Mouse (Mus musculus) MEL (cell line): ENCODE measurements around the gene Adam19. TPM values are rescaled to one million over a fixed set of nuclear protein-coding genes. Genes with fewer than 3 reads are reported as not detected.

Experiments
- DNase-seq: peaks from one replicate; pipeline ENCODE4 v3.0.0; 2011; ENCODE audit warnings: low read depth, low spot score
- H3K27ac ChIP-seq: 2 replicates; pipeline ENCODE4 v1.5.1; 2012; ENCODE audit warnings: low read depth, mild to moderate bottlenecking, control low read depth, low read length, moderate library complexity; ENCODE audit not compliant: control insufficient read depth
- H3K27me3 ChIP-seq, 2 experiments: fragments of 150-350 bp in 1 of 2; sonication (generic) in 1 of 2; 2 replicates each; pipeline ENCODE4 v1.6.1; 2012; ENCODE audit warnings: low read length in 2 of 2, mild to moderate bottlenecking in 2 of 2, improper control_type of control experiment in 1 of 2, moderate library complexity in 1 of 2; ENCODE audit not compliant: insufficient read depth in 2 of 2, control insufficient read depth in 1 of 2
- H3K36me3 ChIP-seq, 2 experiments: 2 replicates each; pipeline ENCODE4 v1.6.1; 2012 to 2014; ENCODE audit warnings: low read length in 2 of 2, improper control_type of control experiment in 1 of 2, inconsistent platforms in 1 of 2, mild to moderate bottlenecking in 1 of 2; ENCODE audit not compliant: insufficient read depth in 2 of 2, control insufficient read depth in 1 of 2
- H3K4me1 ChIP-seq, 2 experiments: fragments of 150-350 bp in 1 of 2; sonication (generic) in 1 of 2; 2 replicates each; pipeline ENCODE4 v1.6.1; 2012; ENCODE audit warnings: low read length in 2 of 2, improper control_type of control experiment in 1 of 2, mild to moderate bottlenecking in 1 of 2; ENCODE audit not compliant: insufficient read depth in 2 of 2, control insufficient read depth in 1 of 2
- H3K4me3 ChIP-seq, 2 experiments: fragments of 150-350 bp in 1 of 2; sonication (generic) in 1 of 2; 2 replicates each; pipeline ENCODE4 v1.5.1; 2012; ENCODE audit warnings: low read depth in 2 of 2, low read length in 2 of 2, mild to moderate bottlenecking in 2 of 2, moderate library complexity in 2 of 2, control low read depth in 1 of 2, improper control_type of control experiment in 1 of 2; ENCODE audit not compliant: control insufficient read depth in 1 of 2, insufficient read depth in 1 of 2
- H3K79me2 ChIP-seq: 2 replicates; pipeline ENCODE4 v1.6.1; 2012; ENCODE audit warnings: mild to moderate bottlenecking, low read length, moderate library complexity; ENCODE audit not compliant: control insufficient read depth, poor library complexity, insufficient read depth
- H3K9ac ChIP-seq: 2 replicates; pipeline ENCODE4 v1.6.1; 2012; ENCODE audit warnings: low read depth, mild to moderate bottlenecking, control low read depth, low read length, moderate library complexity; ENCODE audit not compliant: control insufficient read depth, poor library complexity, severe bottlenecking
- H3K9me3 ChIP-seq: fragments of 150-350 bp; sonication (generic); replicated peaks from 2 replicates; pipeline ENCODE4 v1.6.1; 2012; ENCODE audit warnings: mild to moderate bottlenecking, low read length, improper control_type of control experiment, moderate library complexity; ENCODE audit not compliant: insufficient read depth
- BHLHE40 ChIP-seq: IDR thresholded peaks from 2 replicates; pipeline ENCODE4 v1.6.1; 2012; ENCODE audit warnings: low read depth, mild to moderate bottlenecking, inconsistent platforms, low read length, improper control_type of control experiment, borderline replicate concordance
- CHD1 ChIP-seq: IDR thresholded peaks from 2 replicates; pipeline ENCODE4 v1.6.1; 2012; ENCODE audit warnings: low read depth, mild to moderate bottlenecking, inconsistent platforms, low read length, improper control_type of control experiment
- CHD2 ChIP-seq: IDR thresholded peaks from 2 replicates; pipeline ENCODE4 v1.6.1; 2011; ENCODE audit warnings: low read length, improper control_type of control experiment
- CTCF ChIP-seq, 3 experiments: IDR thresholded peaks in 2 of 3; conservative IDR thresholded peaks in 1 of 3; 2 replicates each; pipeline ENCODE4 v1.5.1; 2011 to 2012; ENCODE audit warnings: low read length in 3 of 3, low read depth in 2 of 3, mild to moderate bottlenecking in 2 of 3, improper control_type of control experiment in 1 of 3, inconsistent platforms in 1 of 3, mixed read lengths in 1 of 3, moderate library complexity in 1 of 3; ENCODE audit not compliant: control insufficient read depth in 1 of 3, insufficient read depth in 1 of 3, poor library complexity in 1 of 3, severe bottlenecking in 1 of 3
- EP300 ChIP-seq, 2 experiments: IDR thresholded peaks; 2 replicates each; pipeline ENCODE4 v1.6.1; 2011; ENCODE audit warnings: improper control_type of control experiment in 2 of 2, low read length in 2 of 2, low read depth in 1 of 2, mild to moderate bottlenecking in 1 of 2
- GATA1 ChIP-seq: IDR thresholded peaks from 2 replicates; pipeline ENCODE4 v1.6.1; 2011; ENCODE audit warnings: low read depth, low read length, improper control_type of control experiment
- JUND ChIP-seq: IDR thresholded peaks from 2 replicates; pipeline ENCODE4 v1.6.1; 2011; ENCODE audit warnings: low read depth, mild to moderate bottlenecking, improper control_type of control experiment, low read length
- KAT2A ChIP-seq: conservative IDR thresholded peaks from 2 replicates; pipeline ENCODE4 v1.6.1; 2012; ENCODE audit warnings: low read depth, low read length, improper control_type of control experiment, inconsistent platforms
- MAFK ChIP-seq: IDR thresholded peaks from 2 replicates; pipeline ENCODE4 v1.6.1; 2011; ENCODE audit warnings: low read depth, mild to moderate bottlenecking, low read length, improper control_type of control experiment, borderline replicate concordance
- MAZ ChIP-seq: IDR thresholded peaks from 2 replicates; pipeline ENCODE4 v1.6.1; 2012; ENCODE audit warnings: low read depth, mild to moderate bottlenecking, inconsistent platforms, low read length, improper control_type of control experiment
- MYC ChIP-seq: IDR thresholded peaks from 2 replicates; pipeline ENCODE4 v1.6.1; 2011; ENCODE audit warnings: low read depth, mild to moderate bottlenecking, low read length, improper control_type of control experiment, moderate library complexity
- NRF1 ChIP-seq: IDR thresholded peaks from 2 replicates; pipeline ENCODE4 v1.6.1; 2014; ENCODE audit warnings: low read depth, mild to moderate bottlenecking, inconsistent platforms, low read length, improper control_type of control experiment, moderate library complexity; ENCODE audit not compliant: poor library complexity, insufficient read depth, severe bottlenecking
- POLR2A ChIP-seq, 2 experiments: IDR thresholded peaks; 2 replicates each; pipeline ENCODE4 v1.6.1; 2011 to 2012; ENCODE audit warnings: low read length in 2 of 2, mild to moderate bottlenecking in 2 of 2, control low read depth in 1 of 2, improper control_type of control experiment in 1 of 2, low read depth in 1 of 2, moderate library complexity in 1 of 2; ENCODE audit not compliant: control insufficient read depth in 1 of 2, insufficient read depth in 1 of 2, poor library complexity in 1 of 2
- POLR2AphosphoS5 ChIP-seq: IDR thresholded peaks from 2 replicates; pipeline ENCODE4 v1.6.1; 2012; ENCODE audit warnings: low read depth, borderline replicate concordance, mild to moderate bottlenecking, inconsistent platforms, low read length, moderate library complexity, mixed read lengths
- RAD21 ChIP-seq: IDR thresholded peaks from 2 replicates; pipeline ENCODE4 v1.6.1; 2011; ENCODE audit warnings: mild to moderate bottlenecking, low read depth, low read length, improper control_type of control experiment
- SIN3A ChIP-seq: IDR thresholded peaks from 2 replicates; pipeline ENCODE4 v1.6.1; 2012; ENCODE audit warnings: low read length, improper control_type of control experiment, inconsistent platforms
- TBP ChIP-seq: IDR thresholded peaks from 2 replicates; pipeline ENCODE4 v1.8.0; 2011; ENCODE audit warnings: low read depth, low read length, improper control_type of control experiment
- USF2 ChIP-seq, 2 experiments: IDR thresholded peaks; 2 replicates each; pipeline ENCODE4 v1.6.1; 2011 to 2012; ENCODE audit warnings: improper control_type of control experiment in 2 of 2, low read length in 2 of 2, borderline replicate concordance in 1 of 2, inconsistent platforms in 1 of 2, low read depth in 1 of 2, mild to moderate bottlenecking in 1 of 2; ENCODE audit not compliant: insufficient read depth in 1 of 2
- ZMIZ1 ChIP-seq: IDR thresholded peaks from 2 replicates; pipeline ENCODE4 v1.6.1; 2012; ENCODE audit warnings: low read depth, mild to moderate bottlenecking, inconsistent platforms, low read length, improper control_type of control experiment, moderate library complexity
- ZNF384 ChIP-seq: IDR thresholded peaks from 2 replicates; pipeline ENCODE4 v1.6.1; 2012; ENCODE audit warnings: low read depth, mild to moderate bottlenecking, inconsistent platforms, low read length, improper control_type of control experiment
- polyA plus RNA-seq, 2 experiments: library from polyadenylated mRNA; stranded (reverse) in 1 of 2; unstranded in 1 of 2; fragments of >175 nt in 1 of 2; fragments of >200 nt in 1 of 2; gene quantifications; 2 replicates each; pipeline versions ENCODE4 v1.2.1 to v1.2.4; 2012; ENCODE audit warnings: low replicate concordance in 2 of 2, low read depth in 1 of 2; ENCODE audit not compliant: insufficient read length in 2 of 2, insufficient read depth in 1 of 2, missing spikeins in 1 of 2
- total RNA-seq: library from RNA; depleted of rRNA; stranded (reverse); fragments of 300-350 nt; gene quantifications from 2 replicates; pipeline ENCODE4 v1.2.3, GENCODE M21; 2012

Gene Adam19
- total and polyA plus RNA-seq, 3 experiments, result 0.12 to 0.19 TPM; not detected in 1

DNA sequence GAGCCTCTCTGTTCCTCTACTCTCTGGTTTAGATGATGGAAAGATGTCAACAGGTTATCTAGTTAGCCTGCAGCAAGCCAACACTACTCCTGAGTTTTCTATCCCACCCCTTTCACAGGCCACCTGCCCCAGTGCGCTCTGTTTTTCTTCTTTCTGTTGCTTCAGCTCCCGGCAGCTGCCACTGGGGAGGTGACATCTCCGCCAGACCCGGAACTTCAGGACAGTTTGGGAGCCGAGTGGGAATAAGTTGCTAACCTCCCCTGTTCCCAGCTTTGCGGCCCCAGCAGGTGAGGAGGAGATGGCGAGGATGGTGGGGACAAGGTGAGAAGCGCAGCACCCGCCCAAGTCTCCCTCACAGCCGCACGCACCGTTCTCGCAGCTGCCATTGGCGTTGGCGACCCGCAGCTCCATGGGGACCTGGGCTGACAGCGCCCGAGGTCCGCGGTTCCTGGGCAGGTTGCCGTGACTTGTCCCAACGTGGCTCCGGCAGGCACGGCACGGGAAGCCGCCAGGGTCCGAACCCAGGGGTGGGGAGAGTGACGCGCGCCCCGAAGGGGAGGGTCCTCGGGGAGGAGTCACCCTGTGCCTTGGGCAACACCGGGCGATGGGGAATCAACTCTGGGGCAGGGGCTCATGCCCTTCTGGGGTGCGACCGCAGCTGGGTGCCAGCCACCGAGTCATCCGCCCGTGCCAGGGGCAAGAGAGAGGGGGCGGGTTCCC is 110.2 kb downstream of the Adam19 start, which contains the start of gene Nipal4:
Gene Nipal4, minus strand, starts transcription at position 643 of the 720 bp plus-strand sequence.
- Histone ChIP-seq H3K27me3 (peaks cover 0 to 8% of the 10 kb centered on the region in 2 experiments; a peak in 2 of 4 replicates), H3K36me3 (no peaks in the 10 kb centered on the region), H3K9ac (no peak within 1 kb of the TSS)
- no peak for DNase-seq
- TF ChIP-seq POLR2AphosphoS5 (no peak), POLR2A (IDR thresholded peaks at IDR 0.05; ENCODE audit: control insufficient read depth in 1 of 2, insufficient read depth in 1 of 2, low read depth in 1 of 2, low read length in 2 of 2, poor library complexity in 1 of 2) (no peak), SIN3A (no peak), TBP (no peak)
- TF ChIP-seq, all 39 proteins: peak for 0
- no peak within 1 kb of the TSS for H3K4me3 ChIP-seq
- H3K9me3 ChIP-seq, result no peaks in the 10 kb centered on the region
- H3K4me1 ChIP-seq, result no peaks in the 10 kb centered on the region
- no peaks in the 10 kb centered on the region for H3K79me2 ChIP-seq
- no peak within 1 kb of the TSS for H3K27ac ChIP-seq

DNA sequence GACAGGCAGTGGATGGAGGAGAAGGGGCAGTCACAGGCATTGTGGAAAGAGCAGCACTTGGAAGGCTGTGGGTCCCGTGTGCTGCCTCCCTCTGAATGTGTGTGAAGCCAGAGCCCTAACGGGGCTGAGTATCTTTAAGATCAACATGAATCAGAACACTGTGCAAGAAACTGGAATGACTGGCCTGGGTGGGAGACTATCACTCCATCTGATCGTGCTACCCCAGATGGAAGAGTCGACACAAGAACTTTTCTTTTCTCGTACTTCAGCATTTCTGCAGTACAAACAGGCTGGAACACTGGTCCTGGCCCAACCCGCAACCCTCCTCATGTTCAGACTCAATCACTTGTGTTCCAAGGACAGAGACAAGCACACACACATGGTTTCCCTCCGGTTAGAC is 112.7 kb downstream of the Adam19 start:
- H3K27me3 ChIP-seq, result peaks cover 0 to 7% of the 10 kb centered on the region in 2 experiments; a peak in 2 of 4 replicates
- H3K4me1 ChIP-seq, result no peaks in the 10 kb centered on the region
- no peak overlapping the region for H3K27ac ChIP-seq
- no peak for DNase-seq
- H3K79me2 ChIP-seq, result no peaks in the 10 kb centered on the region
- no peaks in the 10 kb centered on the region for H3K36me3 ChIP-seq
- TF ChIP-seq ZMIZ1, result no peak
- TF ChIP-seq ZNF384, result no peak
- TF ChIP-seq USF2 (IDR thresholded peaks at IDR 0.05; ENCODE audit: borderline replicate concordance in 1 of 2, insufficient read depth in 1 of 2, low read depth in 1 of 2, low read length in 2 of 2), result no peak
- no peak for TF ChIP-seq MAFK
- TF ChIP-seq MAZ, result no peak
- no peak for TF ChIP-seq CHD1
- TF ChIP-seq RAD21, result no peak
- no peak for TF ChIP-seq CTCF (IDR thresholded peaks at IDR 0.05 in 2 of 3, conservative IDR thresholded peaks at IDR 0.05 in 1 of 3; ENCODE audit: control insufficient read depth in 1 of 3, insufficient read depth in 1 of 3, low read depth in 2 of 3, low read length in 3 of 3, poor library complexity in 1 of 3, severe bottlenecking in 1 of 3)
- TF ChIP-seq KAT2A, result no peak
- TF ChIP-seq CHD2, result no peak
- TF ChIP-seq EP300 (IDR thresholded peaks at IDR 0.05; ENCODE audit: low read depth in 1 of 2, low read length in 2 of 2), result no peak
- TF ChIP-seq JUND, result no peak
- TF ChIP-seq GATA1, result no peak
- TF ChIP-seq NRF1, result no peak
- no peak for TF ChIP-seq MYC
- no peak for TF ChIP-seq BHLHE40
- TF ChIP-seq, all 39 proteins: peak for 0
- Histone ChIP-seq H3K4me3 (no peak overlapping the region), H3K9me3 (no peaks in the 10 kb centered on the region), H3K9ac (no peak overlapping the region)
